Mouse (Mus musculus) CH12.LX (cell line): ENCODE results near the gene Trpc4ap.

Experiments used
- CTCF ChIP-seq, 2 experiments: IDR thresholded peaks in 1 of 2; conservative IDR thresholded peaks in 1 of 2; 2 replicates each; pipeline ENCODE4 v1.5.1; 2011 to 2012; ENCODE audit warnings: low read depth in 2 of 2, low read length in 2 of 2, improper control_type of control experiment in 1 of 2, inconsistent platforms in 1 of 2, mild to moderate bottlenecking in 1 of 2, moderate library complexity in 1 of 2
- MEF2A ChIP-seq: IDR thresholded peaks from 2 replicates; pipeline ENCODE4 v1.6.1; 2014; ENCODE audit warnings: low read depth, mild to moderate bottlenecking, inconsistent platforms, low read length, improper control_type of control experiment, borderline replicate concordance

DNA sequence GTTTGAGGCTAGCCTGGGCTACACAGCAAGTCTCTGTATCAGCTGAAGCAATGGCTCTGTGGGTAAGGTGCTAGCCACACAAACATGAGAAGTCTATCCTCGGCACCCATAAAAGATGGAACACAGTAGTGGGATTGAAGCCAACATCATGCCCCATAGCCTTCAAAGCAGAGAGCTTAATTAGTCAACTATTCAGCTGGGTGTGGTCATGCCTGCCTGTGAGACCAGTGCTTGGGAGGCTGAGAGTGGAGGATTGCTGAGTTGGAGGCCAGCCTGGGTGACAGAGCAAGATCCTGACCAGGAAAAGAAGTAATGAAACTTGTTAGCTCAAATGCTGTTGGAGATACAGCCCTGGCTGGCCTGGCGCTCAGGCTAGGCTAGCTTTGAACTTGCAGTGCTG lies 101.3 kb downstream of the Trpc4ap start:
- TF ChIP-seq MEF2A (no peak), CTCF (conservative IDR thresholded peaks at IDR 0.05 in 1 of 2, IDR thresholded peaks at IDR 0.05 in 1 of 2; ENCODE audit: low read depth in 2 of 2, low read length in 2 of 2) (no peak)
